Mouse (Mus musculus) CH12.LX (cell line): ENCODE data around the gene Strn. TPM values are rescaled to one million over a fixed set of nuclear protein-coding genes. Genes with fewer than 3 reads are reported as not detected.

Experiments
- DNase-seq: peaks from one replicate; pipeline ENCODE4 v3.0.0-alpha.2; 2013; ENCODE audit errors: extremely low read depth
- H3K27ac ChIP-seq: 2 replicates; pipeline ENCODE4 v1.5.1; 2012; ENCODE audit warnings: low read depth, mild to moderate bottlenecking, control low read depth, moderate library complexity; ENCODE audit not compliant: insufficient read depth
- H3K27me3 ChIP-seq: replicated peaks from 2 replicates; pipeline ENCODE3; 2012; ENCODE audit warnings: inconsistent platforms
- H3K36me3 ChIP-seq, 2 experiments: replicated peaks in 1 of 2; 2 replicates each; pipeline versions ENCODE3 to v1.6.1; 2012; ENCODE audit warnings: inconsistent platforms in 1 of 2, low read length in 1 of 2, mild to moderate bottlenecking in 1 of 2, mixed read lengths in 1 of 2, moderate library complexity in 1 of 2; ENCODE audit not compliant: control insufficient read depth in 1 of 2, insufficient read depth in 1 of 2
- H3K4me1 ChIP-seq, 2 experiments: 2 replicates each; pipeline ENCODE4 v1.6.1; 2012; ENCODE audit warnings: inconsistent platforms in 1 of 2, moderate library complexity in 1 of 2; ENCODE audit not compliant: insufficient read depth in 2 of 2, control insufficient read depth in 1 of 2
- H3K4me2 ChIP-seq: 2 replicates; pipeline ENCODE4 v1.6.1; 2012; ENCODE audit warnings: low read depth, mild to moderate bottlenecking, control low read depth; ENCODE audit not compliant: poor library complexity, insufficient read depth, severe bottlenecking
- H3K4me3 ChIP-seq, 3 experiments: fragments of 150-350 bp in 1 of 3; sonication (generic) in 1 of 3; replicated peaks in 1 of 3; 2 replicates each; pipeline versions ENCODE3 to v1.5.1; 2011 to 2012; ENCODE audit warnings: low read depth in 2 of 3, low read length in 2 of 3, mild to moderate bottlenecking in 2 of 3, moderate library complexity in 2 of 3, control low read depth in 1 of 3, improper control_type of control experiment in 1 of 3, inconsistent platforms in 1 of 3, mixed read lengths in 1 of 3; ENCODE audit not compliant: poor library complexity in 1 of 3
- H3K79me2 ChIP-seq: replicated peaks from 2 replicates; pipeline ENCODE4 v1.6.1; 2012; ENCODE audit warnings: mild to moderate bottlenecking, moderate library complexity; ENCODE audit not compliant: control insufficient read depth, poor library complexity, insufficient read depth, severe bottlenecking; ENCODE audit errors: extremely low read depth
- H3K9ac ChIP-seq: 2 replicates; pipeline ENCODE4 v1.6.1; 2012; ENCODE audit warnings: low read depth, mild to moderate bottlenecking, control low read depth, moderate library complexity; ENCODE audit not compliant: insufficient read depth
- H3K9me3 ChIP-seq: replicated peaks from 2 replicates; pipeline ENCODE3; 2012; ENCODE audit warnings: low read length, inconsistent platforms, mixed read lengths
- BHLHE40 ChIP-seq: IDR thresholded peaks from 2 replicates; pipeline ENCODE4 v1.6.1; 2011; ENCODE audit warnings: mild to moderate bottlenecking, low read depth, low read length, improper control_type of control experiment
- CHD1 ChIP-seq: IDR thresholded peaks from 2 replicates; pipeline ENCODE4 v1.6.1; 2012; ENCODE audit warnings: low read depth, low read length, improper control_type of control experiment, inconsistent platforms
- E2F4 ChIP-seq: IDR thresholded peaks from 2 replicates; pipeline ENCODE4 v1.6.1; 2011; ENCODE audit warnings: low read depth, low read length, improper control_type of control experiment; ENCODE audit not compliant: insufficient replicate concordance
- IRF4 ChIP-seq: IDR thresholded peaks from 2 replicates; pipeline ENCODE4 v1.6.1; 2014; ENCODE audit warnings: low read depth, mild to moderate bottlenecking, inconsistent platforms, low read length, improper control_type of control experiment
- KAT2A ChIP-seq: IDR thresholded peaks from 2 replicates; pipeline ENCODE4 v1.6.1; 2012; ENCODE audit warnings: low read length, improper control_type of control experiment, inconsistent platforms; ENCODE audit not compliant: insufficient replicate concordance
- MAFK ChIP-seq: IDR thresholded peaks from 2 replicates; pipeline ENCODE4 v1.6.1; 2011; ENCODE audit warnings: low read length, improper control_type of control experiment; ENCODE audit not compliant: insufficient replicate concordance
- MEF2A ChIP-seq: IDR thresholded peaks from 2 replicates; pipeline ENCODE4 v1.6.1; 2014; ENCODE audit warnings: low read depth, mild to moderate bottlenecking, inconsistent platforms, low read length, improper control_type of control experiment, borderline replicate concordance
- NELFE ChIP-seq: IDR thresholded peaks from 2 replicates; pipeline ENCODE4 v1.6.1; 2011; ENCODE audit warnings: low read depth, low read length, improper control_type of control experiment
- UBTF ChIP-seq: IDR thresholded peaks from 2 replicates; pipeline ENCODE4 v1.6.1; 2012; ENCODE audit warnings: low read depth, mild to moderate bottlenecking, inconsistent platforms, low read length, improper control_type of control experiment, moderate library complexity
- USF2 ChIP-seq: conservative IDR thresholded peaks from 2 replicates; pipeline ENCODE4 v1.6.1; 2011; ENCODE audit warnings: low read depth, low read length, improper control_type of control experiment
- ZMIZ1 ChIP-seq: IDR thresholded peaks from 2 replicates; pipeline ENCODE4 v1.6.1; 2012; ENCODE audit warnings: low read depth, mild to moderate bottlenecking, inconsistent platforms, low read length, improper control_type of control experiment
- dilution Hi-C: fragments of 300-500 bp; cut with MboI; formaldehyde crosslinking; loops from 2 replicates; pipeline ENCODE4 v1.14.3; 2020; ENCODE audit warnings: low sequenced_read_pairs; ENCODE audit not compliant: extremely low pct_unique_long_range_greater_than_20kb, extremely low pct_ligation_motif_present
- in situ Hi-C: fragments of 300-500 bp; cut with MboI; formaldehyde crosslinking; loops from 3 replicates; pipeline ENCODE4 v1.14.3; 2019; ENCODE audit warnings: low sequenced_read_pairs, low pct_ligation_motif_present, low pct_unique_long_range_greater_than_20kb, mixed read lengths
- polyA plus RNA-seq: library from polyadenylated mRNA; unstranded; fragments of >175 nt; gene quantifications from 2 replicates; pipeline ENCODE4 v1.2.1, GENCODE M21; 2012; ENCODE audit warnings: low read depth; ENCODE audit not compliant: insufficient read length
- total RNA-seq, 2 experiments: library from RNA; depleted of rRNA; stranded (reverse); fragments of 300-350 nt in 1 of 2; fragments of >200 nt in 1 of 2; gene quantifications; 2 replicates each; pipeline ENCODE4 v1.2.3; 2012 to 2014

Gene Strn
- total and polyA plus RNA-seq, 3 experiments, result 9.9 to 14.3 (median 12.3) TPM

GRCm38 (mm10) chr17:78601601-78602000 lies 135.4 kb downstream of the Strn start:
- no peak for DNase-seq
- Histone ChIP-seq H3K27me3 (peaks cover 5% of the 10 kb centered on the region), H3K4me3 (no peak overlapping the region), H3K79me2 (no peaks in the 10 kb centered on the region), H3K4me2 (no peak overlapping the region), H3K27ac (no peak overlapping the region), H3K36me3 (no peaks in the 10 kb centered on the region), H3K4me1 (peaks cover 0 to 12% of the 10 kb centered on the region in 2 experiments; a peak in 2 of 4 replicates), H3K9ac (no peak overlapping the region), H3K9me3 (no peaks in the 10 kb centered on the region)
- TF ChIP-seq MEF2A (no peak), ZMIZ1 (no peak), CHD1 (no peak)
- dilution Hi-C loops, result no loop called here
- in situ Hi-C loops, result loop anchor here (10.0 kb wide), 1 partner anchor 153 kb away; no protein-coding TSS in a partner anchor

- Histone ChIP-seq H3K9me3 (no peaks in the 10 kb centered on the region), H3K4me3 (no peak overlapping the region), H3K4me2 (no peak overlapping the region), H3K4me1 (peaks cover 0 to 12% of the 10 kb centered on the region in 2 experiments; a peak in 2 of 4 replicates), H3K79me2 (no peaks in the 10 kb centered on the region), H3K36me3 (no peaks in the 10 kb centered on the region), H3K9ac (no peak overlapping the region), H3K27ac (no peak overlapping the region), H3K27me3 (peaks cover 5% of the 10 kb centered on the region)
- dilution Hi-C loops, result no loop called here
- DNase-seq, result no peak
- in situ Hi-C loops, result loop anchor here (10.0 kb wide), 1 partner anchor 154 kb away; no protein-coding TSS in a partner anchor
- TF ChIP-seq NELFE (no peak), KAT2A (no peak), UBTF (no peak), USF2 (no peak), MAFK (no peak), E2F4 (no peak), BHLHE40 (no peak), IRF4 (no peak)
These were observed 136.0 kb downstream of the Strn start for GRCm38 (mm10) chr17:78601042-78601441.

Other genes with a start within 250 kb of the Strn start
- gene Vit, start 229.1 kb downstream of the Strn start, total RNA-seq (2012; rRNA removed), result not detected in 2 replicates
- gene Vit, start 229.1 kb downstream of the Strn start, total RNA-seq (2014; rRNA removed), result not detected in 2 replicates
- not detected in 2 replicates for gene Vit, start 229.1 kb downstream of the Strn start, polyA plus RNA-seq
- gene Heatr5b, start 98.2 kb upstream of the Strn start, total RNA-seq (2012; rRNA removed), result 15.3 and 17.9 TPM in 2 replicates
- gene Heatr5b, start 98.2 kb upstream of the Strn start, total RNA-seq (2014; rRNA removed), result 9.0 and 13.0 TPM in 2 replicates
- 16.3 and 21.5 TPM in 2 replicates for gene Heatr5b, start 98.2 kb upstream of the Strn start, polyA plus RNA-seq
- 13.4 and 21.6 TPM in 2 replicates for gene Gpatch11, start 98.4 kb upstream of the Strn start, total RNA-seq (2012; rRNA removed)
- gene Gpatch11, start 98.4 kb upstream of the Strn start, total RNA-seq (2014; rRNA removed), result 22.3 and 25.1 TPM in 2 replicates
- gene Gpatch11, start 98.4 kb upstream of the Strn start, polyA plus RNA-seq, result 25.5 and 38.7 TPM in 2 replicates
- 9.8 and 11.6 TPM in 2 replicates for gene Eif2ak2, start 145.4 kb upstream of the Strn start, total RNA-seq (2012; rRNA removed)
- 13.6 and 15.6 TPM in 2 replicates for gene Eif2ak2, start 145.4 kb upstream of the Strn start, total RNA-seq (2014; rRNA removed)
- gene Eif2ak2, start 145.4 kb upstream of the Strn start, polyA plus RNA-seq, result 25.0 and 27.4 TPM in 2 replicates
- gene Sult6b1, start 169.8 kb upstream of the Strn start, total RNA-seq (2012; rRNA removed), result 0.08 TPM in 1 of 2 replicates, not detected in the other
- 0.46 TPM in 1 of 2 replicates, not detected in the other for gene Sult6b1, start 169.8 kb upstream of the Strn start, total RNA-seq (2014; rRNA removed)
- gene Sult6b1, start 169.8 kb upstream of the Strn start, polyA plus RNA-seq, result 0.19 and 0.34 TPM in 2 replicates
- gene Cebpzos, start 179.3 kb upstream of the Strn start, total RNA-seq (2012; rRNA removed), result 27.8 and 29.9 TPM in 2 replicates
- gene Cebpzos, start 179.3 kb upstream of the Strn start, total RNA-seq (2014; rRNA removed), result 62.0 and 63.7 TPM in 2 replicates
- 25.9 and 34.8 TPM in 2 replicates for gene Cebpzos, start 179.3 kb upstream of the Strn start, polyA plus RNA-seq
- gene Cebpz, start 199.9 kb upstream of the Strn start, total RNA-seq (2012; rRNA removed), result 43.3 and 60.3 TPM in 2 replicates
- 61.2 and 71.5 TPM in 2 replicates for gene Cebpz, start 199.9 kb upstream of the Strn start, total RNA-seq (2014; rRNA removed)
- gene Cebpz, start 199.9 kb upstream of the Strn start, polyA plus RNA-seq, result 70.1 and 86.7 TPM in 2 replicates
- gene Ndufaf7, start 199.9 kb upstream of the Strn start, total RNA-seq (2012; rRNA removed), result 41.7 and 46.7 TPM in 2 replicates
- gene Ndufaf7, start 199.9 kb upstream of the Strn start, total RNA-seq (2014; rRNA removed), result 42.4 and 50.2 TPM in 2 replicates
- gene Ndufaf7, start 199.9 kb upstream of the Strn start, polyA plus RNA-seq, result 54.1 and 68.4 TPM in 2 replicates